ENCODE assay signal across 8 mouse cellular contexts in genomic region chr4:150569834-150570571, GRCm38 (mm10).
DNase-seq lines count a peak whose midpoint lies in the region; ATAC-seq and TF ChIP-seq lines count a peak whose summit lies in the region.

No protein-coding gene starts in this region.

- no peaks in the 10 kb centered on the region for H3K36me3 ChIP-seq in intestine, embryonic 15.5 days
- H3K36me3 ChIP-seq in lung, embryonic 14.5 days (ENCODE audit: insufficient read depth) = peaks cover 23% of the 10 kb centered on the region

- 0 out of 2 replicates have a peak, but pooled peaks have one; percentile 16 for ATAC-seq in intestine, embryonic 15.5 days
- ATAC-seq in lung, embryonic 14.5 days (ENCODE audit: insufficient read depth) = peak; percentile 28; the same call in 1 of the 2 replicates

- peaks cover 32% of the 10 kb centered on the region for H3K4me1 ChIP-seq in intestine, embryonic 15.5 days (replicated peaks)
- peaks cover 16% of the 10 kb centered on the region for H3K4me1 ChIP-seq in lung, embryonic 14.5 days (ENCODE audit: insufficient read depth)

- DNase-seq in adrenal gland, adult 2 months = peak; percentile 54
- DNase-seq in adrenal gland, adult 18-20 months (ENCODE audit: low spot score in 2 of 2) = no peak
- peak; percentile 11 for DNase-seq in urinary bladder, postnatal 10 days (ENCODE audit: low spot score)
- DNase-seq in urinary bladder, postnatal 25 days (ENCODE audit: low spot score) = no peak
- DNase-seq in heart, adult 11 months = peak; percentile 97
- peak; percentile 72 for DNase-seq in lung, embryonic 14.5 days
- DNase-seq in right cerebral cortex, adult 18-20 months = peak; percentile 37

- no peaks in the 10 kb centered on the region for H3K9me3 ChIP-seq in intestine, embryonic 15.5 days
- no peaks in the 10 kb centered on the region for H3K9me3 ChIP-seq in lung, embryonic 14.5 days (ENCODE audit: low read depth, low read length)

- peak overlapping the region; percentile 80 for H3K9ac ChIP-seq in intestine, embryonic 15.5 days
- H3K9ac ChIP-seq in lung, embryonic 14.5 days = peak overlapping the region; percentile 93

- H3K4me3 ChIP-seq in intestine, embryonic 15.5 days (replicated peaks) = peak overlapping the region; percentile 79
- peak overlapping the region; percentile 85 for H3K4me3 ChIP-seq in lung, embryonic 14.5 days (ENCODE audit: low read depth, low read length)

- peak overlapping the region; percentile 79 for H3K4me2 ChIP-seq in intestine, embryonic 15.5 days (replicated peaks)
- peak overlapping the region; percentile 78 for H3K4me2 ChIP-seq in lung, embryonic 14.5 days

- WGBS in intestine, embryonic 15.5 days = under 1% methylated on average over 27 of the region's 27 CpGs
- WGBS in lung, embryonic 14.5 days = under 1% methylated on average over 27 of the region's 27 CpGs

- H3K27ac ChIP-seq in intestine, embryonic 15.5 days = peak overlapping the region; percentile 98
- H3K27ac ChIP-seq in lung, embryonic 14.5 days (ENCODE audit: low read depth) = peak overlapping the region; percentile 96

- TF ChIP-seq CTCF in lung, embryonic 14.5 days (IDR thresholded peaks at IDR 0.05; ENCODE audit: low read depth) = no peak; the same call in 1 of the 2 replicates

- H3K27me3 ChIP-seq in intestine, embryonic 15.5 days (replicated peaks) = no peaks in the 10 kb centered on the region
- H3K27me3 ChIP-seq in lung, embryonic 14.5 days (ENCODE audit: insufficient read depth, low read length) = no peaks in the 10 kb centered on the region

Comparison
In these comparisons a context has a peak if more than half of its experiments do, and no peak if none do; other contexts are left out.
1. DNase-seq: peak in adrenal gland, adult 2 months (single experiment), urinary bladder, postnatal 10 days (single experiment), heart, adult 11 months (single experiment), lung, embryonic 14.5 days (single experiment) and right cerebral cortex, adult 18-20 months (single experiment); none in adrenal gland, adult 18-20 months (0 of 2) and urinary bladder, postnatal 25 days (single experiment).